Mouse (Mus musculus) lung, adult 2 months (tissue): ENCODE data around the gene Rfc2.

Experiments
- CTCF ChIP-seq: fragments of 200-500 bp; IDR thresholded peaks from 2 replicates; pipeline ENCODE4 v1.5.1; 2011; ENCODE audit warnings: mild to moderate bottlenecking, low read length, control low read depth; ENCODE audit not compliant: insufficient read depth
- POLR2A ChIP-seq: fragments of 200-500 bp; IDR thresholded peaks from 2 replicates; pipeline ENCODE4 v1.6.1; 2011; ENCODE audit warnings: low read depth, mild to moderate bottlenecking, control low read depth, low read length, borderline replicate concordance; ENCODE audit errors: extremely low read depth

- no peak for TF ChIP-seq CTCF
- no peak for TF ChIP-seq POLR2A
Measured at GRCm38 (mm10) chr5:134584798-134585197, 3.6 kb downstream of the Rfc2 start.
